Mouse (Mus musculus): ENCODE results near the gene Rgs16. TPM values are rescaled to one million over a fixed set of nuclear protein-coding genes. Genes with fewer than 3 reads are reported as not detected.

Gene Rgs16
- 10 to 100 TPM in 1 of 2 experiments, 1 to 10 TPM in 1; 5.6 to 27.5 TPM for polyA plus RNA-seq (2017; shearing (Covaris generic))

GRCm38 (mm10) chr1:153740145-153740544 lies at the start of gene Rgs16:
Gene Rgs16, plus strand, starts transcription at chr1:153740349.
- ATAC-seq, result peak; percentile 91

GRCm38 (mm10) chr1:153692526-153692925 lies 47.6 kb upstream of the Rgs16 start:
- ATAC-seq, result no peak

GRCm38 (mm10) chr1:153694372-153695120 lies 45.6 kb upstream of the Rgs16 start:
- no peak for ATAC-seq

- no peak for ATAC-seq
Observed at GRCm38 (mm10) chr1:153695398-153695797, 44.8 kb upstream of the Rgs16 start.

GRCm38 (mm10) chr1:153696093-153696492 lies 44.1 kb upstream of the Rgs16 start:
- no peak for ATAC-seq

- no peak for ATAC-seq
Observed at GRCm38 (mm10) chr1:153696541-153696940, 43.6 kb upstream of the Rgs16 start.

GRCm38 (mm10) chr1:153697581-153698251 lies 42.4 kb upstream of the Rgs16 start:
- no peak for ATAC-seq

- ATAC-seq, result no peak
Observed at GRCm38 (mm10) chr1:153698311-153699084, 41.7 kb upstream of the Rgs16 start.

GRCm38 (mm10) chr1:153700448-153701063 lies 39.6 kb upstream of the Rgs16 start:
- ATAC-seq, result peak; percentile 53

GRCm38 (mm10) chr1:153701461-153701860 lies 38.7 kb upstream of the Rgs16 start:
- ATAC-seq, result no peak

GRCm38 (mm10) chr1:153702166-153702852 lies 37.8 kb upstream of the Rgs16 start:
- no peak for ATAC-seq

GRCm38 (mm10) chr1:153702853-153703410 lies 37.2 kb upstream of the Rgs16 start:
- peak; percentile 53 for ATAC-seq

- no peak for ATAC-seq
Observed at GRCm38 (mm10) chr1:153703445-153703991, 36.6 kb upstream of the Rgs16 start.

- no peak for ATAC-seq
Observed at GRCm38 (mm10) chr1:153704174-153704573, 36.0 kb upstream of the Rgs16 start.

GRCm38 (mm10) chr1:153704996-153705395 lies 35.2 kb upstream of the Rgs16 start:
- ATAC-seq, result no peak

- ATAC-seq, result no peak
Observed at GRCm38 (mm10) chr1:153708626-153709025, 31.5 kb upstream of the Rgs16 start.

GRCm38 (mm10) chr1:153709451-153709850 lies 30.7 kb upstream of the Rgs16 start:
- ATAC-seq, result peak; percentile 28

GRCm38 (mm10) chr1:153711544-153712262 lies 28.4 kb upstream of the Rgs16 start:
- no peak for ATAC-seq

GRCm38 (mm10) chr1:153712633-153713032 lies 27.5 kb upstream of the Rgs16 start:
- no peak for ATAC-seq

- no peak for ATAC-seq
Observed at GRCm38 (mm10) chr1:153717990-153718389, 22.2 kb upstream of the Rgs16 start.

GRCm38 (mm10) chr1:153720935-153721334 lies 19.2 kb upstream of the Rgs16 start:
- ATAC-seq, result no peak

Data from activated CD4-positive, CD25-positive, alpha-beta regulatory T cell, adult 4 months (primary cell).